Mouse (Mus musculus) E14TG2a.4 (cell line): ENCODE results near the gene Msrb3.

ENCODE experiments used
- H3K27me3 ChIP-seq: 2 replicates; pipeline ENCODE4 v1.6.1; 2014; ENCODE audit warnings: low read length, control low read depth; ENCODE audit not compliant: insufficient read depth
- H3K36me3 ChIP-seq: 2 replicates; pipeline ENCODE4 v1.6.1; 2014; ENCODE audit warnings: low read length, control low read depth; ENCODE audit not compliant: insufficient read depth
- H3K4me1 ChIP-seq: replicated peaks from 2 replicates; pipeline ENCODE4 v1.6.1; 2014; ENCODE audit warnings: low read depth, low read length, control low read depth
- H3K4me3 ChIP-seq: replicated peaks from 2 replicates; pipeline ENCODE4 v1.5.1; 2014; ENCODE audit warnings: mild to moderate bottlenecking, low read length
- H3K9me3 ChIP-seq: 2 replicates; pipeline ENCODE4 v1.6.1; 2014; ENCODE audit warnings: low read length, control low read depth
- CTCF ChIP-seq: conservative IDR thresholded peaks from 2 replicates; pipeline ENCODE4 v1.5.1; 2014; ENCODE audit warnings: low read length
- NANOG ChIP-seq: IDR thresholded peaks from 2 replicates; pipeline ENCODE4 v1.6.1; 2014; ENCODE audit warnings: borderline replicate concordance, low read length, mixed read lengths
- POU5F1 ChIP-seq: IDR thresholded peaks from 2 replicates; pipeline ENCODE4 v1.6.1; 2014; ENCODE audit warnings: low read length, borderline replicate concordance

Gene Msrb3

GRCm38 (mm10) chr10:120811796-120812443, 87.0 kb downstream of the Msrb3 start:
- Histone ChIP-seq H3K4me1 (0 out of 2 replicates have a peak, but pooled peaks cover 6% of the 10 kb centered on the region), H3K9me3 (no peaks in the 10 kb centered on the region), H3K4me3 (no peak overlapping the region), H3K27me3 (peaks cover 8% of the 10 kb centered on the region; the same call in 1 of the 2 replicates), H3K36me3 (no peaks in the 10 kb centered on the region)
- TF ChIP-seq POU5F1 (no peak), CTCF (no peak), NANOG (no peak)

- 0 out of 2 replicates have a peak, but pooled peaks cover 6% of the 10 kb centered on the region for H3K4me1 ChIP-seq
- no peak for TF ChIP-seq POU5F1
- no peak for TF ChIP-seq NANOG
- no peak for TF ChIP-seq CTCF
- no peaks in the 10 kb centered on the region for H3K36me3 ChIP-seq
- no peak overlapping the region for H3K4me3 ChIP-seq
- no peaks in the 10 kb centered on the region for H3K9me3 ChIP-seq
- H3K27me3 ChIP-seq: peaks cover 8% of the 10 kb centered on the region; the same call in 1 of the 2 replicates
Observed at GRCm38 (mm10) chr10:120810832-120811571, 87.9 kb downstream of the Msrb3 start.

GRCm38 (mm10) chr10:120810053-120810696, 88.7 kb downstream of the Msrb3 start:
- Histone ChIP-seq H3K4me3 (no peak overlapping the region), H3K27me3 (peaks cover 5% of the 10 kb centered on the region; the same call in 1 of the 2 replicates), H3K36me3 (no peaks in the 10 kb centered on the region), H3K9me3 (no peaks in the 10 kb centered on the region), H3K4me1 (0 out of 2 replicates have a peak, but pooled peaks cover 6% of the 10 kb centered on the region)
- TF ChIP-seq CTCF (no peak), POU5F1 (no peak), NANOG (no peak)

- Histone ChIP-seq H3K27me3 (peaks cover 5% of the 10 kb centered on the region; the same call in 1 of the 2 replicates), H3K36me3 (no peaks in the 10 kb centered on the region), H3K4me1 (0 out of 2 replicates have a peak, but pooled peaks cover 6% of the 10 kb centered on the region), H3K9me3 (no peaks in the 10 kb centered on the region), H3K4me3 (no peak overlapping the region)
- no peak for TF ChIP-seq CTCF
- TF ChIP-seq POU5F1: no peak
- TF ChIP-seq NANOG: no peak
Observed at GRCm38 (mm10) chr10:120808167-120808566, 90.7 kb downstream of the Msrb3 start.

- Histone ChIP-seq H3K36me3 (no peaks in the 10 kb centered on the region), H3K27me3 (no peaks in the 10 kb centered on the region), H3K4me1 (no peaks in the 10 kb centered on the region), H3K9me3 (no peaks in the 10 kb centered on the region), H3K4me3 (no peak overlapping the region)
- TF ChIP-seq POU5F1 (no peak), CTCF (no peak), NANOG (no peak)
Observed at GRCm38 (mm10) chr10:120801127-120801526, 97.8 kb downstream of the Msrb3 start.

- Histone ChIP-seq H3K4me1 (no peaks in the 10 kb centered on the region), H3K36me3 (no peaks in the 10 kb centered on the region), H3K27me3 (no peaks in the 10 kb centered on the region), H3K4me3 (no peak overlapping the region), H3K9me3 (no peaks in the 10 kb centered on the region)
- TF ChIP-seq CTCF (peak; percentile 43), NANOG (no peak)
Observed at GRCm38 (mm10) chr10:120799479-120799878, 99.4 kb downstream of the Msrb3 start.

GRCm38 (mm10) chr10:120796749-120797148, 102.2 kb downstream of the Msrb3 start:
- Histone ChIP-seq H3K27me3 (peaks cover 3% of the 10 kb centered on the region; the same call in 1 of the 2 replicates), H3K36me3 (no peaks in the 10 kb centered on the region), H3K4me3 (no peak overlapping the region), H3K9me3 (no peaks in the 10 kb centered on the region), H3K4me1 (no peaks in the 10 kb centered on the region)
- TF ChIP-seq CTCF (no peak), NANOG (no peak), POU5F1 (no peak)

GRCm38 (mm10) chr10:120794391-120794817, 104.5 kb downstream of the Msrb3 start:
- Histone ChIP-seq H3K4me3 (no peak overlapping the region), H3K36me3 (no peaks in the 10 kb centered on the region), H3K9me3 (no peaks in the 10 kb centered on the region), H3K4me1 (no peaks in the 10 kb centered on the region), H3K27me3 (peaks cover 6% of the 10 kb centered on the region; the same call in 1 of the 2 replicates)
- TF ChIP-seq CTCF: no peak
- no peak for TF ChIP-seq NANOG
- TF ChIP-seq POU5F1: no peak
